Mouse (Mus musculus): ENCODE data around the gene Npff.

DNA sequence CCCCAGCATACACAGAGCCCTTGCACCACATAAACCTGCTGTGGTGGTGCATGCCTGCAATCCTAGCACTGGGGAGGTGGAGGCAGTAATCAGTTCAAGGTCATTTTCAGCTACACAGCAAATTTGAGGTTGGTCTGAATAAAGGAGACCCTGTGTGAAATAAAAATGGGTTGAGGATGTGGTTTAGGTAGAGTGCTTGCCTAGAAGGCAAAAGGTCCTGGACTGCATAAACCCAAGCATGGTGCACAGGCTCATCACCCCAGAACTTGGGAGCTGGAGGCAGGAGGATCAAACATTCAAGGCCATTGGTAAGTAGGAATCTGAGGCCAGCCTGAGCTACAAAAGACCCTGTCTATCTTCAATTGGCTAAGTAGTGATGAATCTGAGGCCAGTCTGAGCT lies 17.2 kb downstream of the Npff start:
- TF ChIP-seq CTCF (conservative IDR thresholded peaks at IDR 0.05; ENCODE audit: low read length) (no peak), NANOG (IDR thresholded peaks at IDR 0.05; ENCODE audit: borderline replicate concordance, low read length) (no peak)
